Mouse (Mus musculus) liver, embryonic 14.5 days (tissue): Measurements from ENCODE around the gene Arap1.

Source experiments
- CTCF ChIP-seq: IDR thresholded peaks from 2 replicates; pipeline ENCODE4 v1.5.1; 2016; ENCODE audit warnings: antibody characterized with exemption, low read depth, control low read depth
- EP300 ChIP-seq: IDR thresholded peaks from 2 replicates; pipeline ENCODE4 v1.6.1; 2016; ENCODE audit warnings: antibody characterized with exemption, low read depth

GRCm38 (mm10) chr7:101320399-101321217, 27.3 kb upstream of the Arap1 start:
- TF ChIP-seq EP300 = no peak
- TF ChIP-seq CTCF = no peak
